Mouse (Mus musculus) neural tube, embryonic 12.5 days (tissue): ENCODE measurements around the gene Fgd2. TPM values are rescaled to one million over a fixed set of nuclear protein-coding genes. Genes with fewer than 3 reads are reported as not detected.
"Not testable (repeated sequence)": the region's sequence is repeated elsewhere in the genome, so short reads cannot be mapped to it uniquely, and the experiment has no call there.

Experiments
- ATAC-seq: fragments of 200-750 bp; cut with Nextera tagmentation; 2 replicates; pipeline ENCODE4 v1.8.0; 2017; ENCODE audit warnings: low read depth, mild to moderate bottlenecking, moderate TSS enrichment, moderate library complexity; ENCODE audit not compliant: low FRiP score
- H3K27ac ChIP-seq: fragments of 300-500 bp; sonication (generic); 2 replicates; pipeline ENCODE4 v1.5.1; 2016
- H3K27me3 ChIP-seq: fragments of 300-500 bp; sonication (generic); replicated peaks from 2 replicates; pipeline ENCODE4 v1.6.1; 2016; ENCODE audit warnings: mild to moderate bottlenecking
- H3K36me3 ChIP-seq: fragments of 300-500 bp; sonication (generic); 2 replicates; pipeline ENCODE4 v1.6.1; 2016; ENCODE audit warnings: mild to moderate bottlenecking
- H3K4me1 ChIP-seq: fragments of 300-500 bp; sonication (generic); 2 replicates; pipeline ENCODE4 v1.6.1; 2016
- H3K4me2 ChIP-seq: fragments of 300-500 bp; sonication (generic); replicated peaks from 2 replicates; pipeline ENCODE4 v1.6.1; 2016; ENCODE audit warnings: mild to moderate bottlenecking
- H3K4me3 ChIP-seq: fragments of 300-500 bp; sonication (generic); 2 replicates; pipeline ENCODE4 v1.5.1; 2016
- H3K9ac ChIP-seq: fragments of 300-500 bp; sonication (generic); 2 replicates; pipeline ENCODE4 v1.6.1; 2016; ENCODE audit warnings: mild to moderate bottlenecking
- H3K9me3 ChIP-seq: fragments of 300-500 bp; sonication (generic); 2 replicates; pipeline ENCODE4 v1.6.1; 2016; ENCODE audit warnings: mild to moderate bottlenecking
- WGBS: fragments of 180-500 bp; shearing (Covaris S2); methylation state at CpG from one replicate; pipeline ENCODE4 v1.1.7; 2016; 5-methylcytosine and 5-hydroxymethylcytosine counted together
- polyA plus RNA-seq: library from polyadenylated mRNA; unstranded; fragments of >200 nt; fragmentation: Nextera tagmentation; extraction: Ambion mirVana; gene quantifications from 2 replicates; pipeline ENCODE4 v1.2.1, GENCODE M21; 2016

Fgd2 gene
- polyA plus RNA-seq, 1 experiment from 2014 or later: 3.7 TPM

DNA sequence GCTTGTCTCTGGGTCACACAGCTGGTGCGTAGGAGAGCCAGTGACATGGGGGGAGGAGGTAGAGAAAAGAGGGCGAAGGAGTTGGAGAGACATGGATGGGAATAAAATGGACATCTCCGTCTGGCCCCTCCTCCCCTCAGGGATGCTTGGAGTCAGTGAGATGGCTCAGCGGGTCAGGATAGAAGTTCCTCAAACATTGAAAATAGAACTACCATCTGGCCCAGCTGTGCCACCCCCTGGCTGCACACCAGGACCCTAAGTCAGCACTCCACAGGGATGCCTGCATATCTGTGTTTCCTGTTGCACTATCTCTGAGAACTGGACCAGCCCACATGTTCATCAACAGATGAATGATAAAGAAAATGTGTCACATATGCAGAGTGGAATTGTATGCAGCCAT lies 19.5 kb downstream of the Fgd2 start:
- Histone ChIP-seq H3K9ac (no peak overlapping the region), H3K4me3 (no peak overlapping the region), H3K9me3 (no peaks in the 10 kb centered on the region), H3K36me3 (no peaks in the 10 kb centered on the region), H3K4me1 (no peaks in the 10 kb centered on the region), H3K27me3 (no peaks in the 10 kb centered on the region), H3K27ac (no peak overlapping the region), H3K4me2 (no peak overlapping the region)
- 76% methylated on average over 4 of the region's 4 CpGs for WGBS
- ATAC-seq: no peak

- WGBS: 21% methylated on average over 7 of the region's 7 CpGs
- Histone ChIP-seq H3K4me1 (no peaks in the 10 kb centered on the region), H3K4me3 (no peak overlapping the region), H3K27me3 (no peaks in the 10 kb centered on the region), H3K27ac (no peak overlapping the region), H3K36me3 (no peaks in the 10 kb centered on the region), H3K9ac (no peak overlapping the region), H3K9me3 (no peaks in the 10 kb centered on the region), H3K4me2 (no peak overlapping the region)
- no peak; the same call in 1 of the 2 replicates for ATAC-seq
Observed at GRCm38 (mm10) chr17:29381472-29381871, 20.8 kb downstream of the Fgd2 start.

- no peaks in the 10 kb centered on the region for H3K36me3 ChIP-seq
- no peak for ATAC-seq
- no peaks in the 10 kb centered on the region for H3K4me1 ChIP-seq
- no peak overlapping the region for H3K4me2 ChIP-seq
- no peak overlapping the region for H3K27ac ChIP-seq
- H3K9me3 ChIP-seq: no peaks in the 10 kb centered on the region
- WGBS: 80% methylated on average over 11 of the region's 11 CpGs
- H3K4me3 ChIP-seq: no peak overlapping the region
- no peaks in the 10 kb centered on the region for H3K27me3 ChIP-seq
- no peak overlapping the region for H3K9ac ChIP-seq
Observed at GRCm38 (mm10) chr17:29382417-29382816, 21.7 kb downstream of the Fgd2 start.

DNA sequence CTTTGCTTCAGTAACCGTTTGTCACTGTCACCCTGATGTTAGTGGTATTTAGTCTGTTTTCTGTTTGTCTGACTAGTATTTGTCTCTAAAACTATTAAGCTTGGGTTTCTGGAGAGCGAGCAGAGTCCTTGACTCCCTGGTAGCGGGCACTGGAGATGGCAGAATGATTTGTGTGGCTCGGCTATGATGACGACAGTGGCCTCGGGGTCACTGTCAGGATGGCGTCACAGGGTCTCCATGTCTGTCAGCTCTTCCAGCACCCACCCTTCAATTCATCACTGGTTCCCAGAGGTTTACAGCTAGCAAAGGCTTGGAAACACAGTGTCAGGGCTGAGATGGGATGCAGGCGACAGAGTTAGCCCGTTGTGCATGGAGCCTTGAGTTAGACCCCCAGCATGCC lies 23.2 kb downstream of the Fgd2 start:
- no peak overlapping the region for H3K9ac ChIP-seq
- no peak for ATAC-seq
- H3K4me3 ChIP-seq: no peak overlapping the region
- H3K9me3 ChIP-seq: no peaks in the 10 kb centered on the region
- H3K4me2 ChIP-seq: no peak overlapping the region
- 72% methylated on average over 9 of the region's 9 CpGs for WGBS
- H3K27ac ChIP-seq: no peak overlapping the region
- H3K36me3 ChIP-seq: no peaks in the 10 kb centered on the region
- H3K4me1 ChIP-seq: no peaks in the 10 kb centered on the region
- no peaks in the 10 kb centered on the region for H3K27me3 ChIP-seq

- Histone ChIP-seq H3K27me3 (no peaks in the 10 kb centered on the region), H3K9me3 (no peaks in the 10 kb centered on the region), H3K27ac (no peak overlapping the region), H3K4me1 (no peaks in the 10 kb centered on the region), H3K36me3 (no peaks in the 10 kb centered on the region), H3K4me3 (no peak overlapping the region), H3K4me2 (no peak overlapping the region), H3K9ac (no peak overlapping the region)
- ATAC-seq: no peak
- 71% methylated on average over 5 of the region's 5 CpGs for WGBS
Observed at GRCm38 (mm10) chr17:29384850-29385438, 24.2 kb downstream of the Fgd2 start.

- no peak overlapping the region for H3K27ac ChIP-seq
- H3K4me1 ChIP-seq: no peaks in the 10 kb centered on the region
- H3K27me3 ChIP-seq: no peaks in the 10 kb centered on the region
- H3K9ac ChIP-seq: no peak overlapping the region
- no peak for ATAC-seq
- H3K4me3 ChIP-seq: no peak overlapping the region
- H3K36me3 ChIP-seq: no peaks in the 10 kb centered on the region
- no peak overlapping the region for H3K4me2 ChIP-seq
- no peaks in the 10 kb centered on the region for H3K9me3 ChIP-seq
- 33% methylated on average over 6 of the region's 6 CpGs for WGBS
Observed at GRCm38 (mm10) chr17:29385746-29386145, 25.0 kb downstream of the Fgd2 start.

DNA sequence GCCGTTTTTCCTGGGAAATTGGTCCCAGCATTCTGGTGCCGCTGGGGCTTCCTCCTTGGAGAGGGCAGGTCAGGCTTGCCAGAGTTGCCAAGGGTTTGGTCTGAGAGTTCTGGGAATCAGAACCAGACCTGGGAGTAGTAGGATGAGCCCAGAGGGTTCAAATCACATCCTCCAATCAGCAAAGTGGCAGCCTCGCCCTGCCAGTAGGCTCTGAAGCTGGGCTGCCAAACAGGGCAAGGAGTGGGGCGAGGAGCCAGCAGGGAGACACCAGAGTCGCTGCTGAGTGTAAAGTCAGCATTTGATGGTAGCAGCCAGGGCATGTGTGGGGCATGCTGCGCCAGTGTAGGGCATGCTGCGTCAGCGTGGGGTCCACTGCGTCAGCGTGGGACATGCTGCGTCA lies 28.3 kb downstream of the Fgd2 start:
- no peak for ATAC-seq
- no peaks in the 10 kb centered on the region for H3K9me3 ChIP-seq
- H3K27me3 ChIP-seq: no peaks in the 10 kb centered on the region
- no peak overlapping the region for H3K9ac ChIP-seq
- no peaks in the 10 kb centered on the region for H3K36me3 ChIP-seq
- 82% methylated on average over 11 of the region's 11 CpGs for WGBS
- no peak overlapping the region for H3K4me3 ChIP-seq
- no peaks in the 10 kb centered on the region for H3K4me1 ChIP-seq
- H3K4me2 ChIP-seq: no peak overlapping the region
- H3K27ac ChIP-seq: no peak overlapping the region

DNA sequence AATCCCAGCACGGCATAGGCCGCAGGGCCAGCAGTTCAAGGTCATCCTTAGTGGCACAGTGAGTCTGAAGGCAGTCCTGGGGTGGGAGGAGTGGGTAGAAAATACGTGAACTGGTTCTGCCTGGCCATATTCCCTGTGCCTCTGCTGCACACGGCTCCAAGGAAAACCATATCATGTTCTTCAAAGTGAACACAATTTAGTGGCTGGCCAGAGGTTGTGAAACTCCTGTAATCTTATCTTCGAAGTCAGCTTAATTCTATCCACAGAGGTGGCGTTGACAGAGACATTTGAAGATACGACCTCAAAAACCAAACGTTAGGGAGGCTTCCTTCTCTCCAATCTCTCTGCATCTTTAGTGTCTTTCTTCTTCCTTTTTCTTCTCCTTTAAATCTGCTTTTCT lies 30.6 kb downstream of the Fgd2 start:
- H3K9me3 ChIP-seq: no peaks in the 10 kb centered on the region
- WGBS: 92% methylated on average over 8 of the region's 8 CpGs
- H3K27me3 ChIP-seq: no peaks in the 10 kb centered on the region
- H3K27ac ChIP-seq: no peak overlapping the region
- no peak overlapping the region for H3K4me2 ChIP-seq
- no peaks in the 10 kb centered on the region for H3K4me1 ChIP-seq
- no peak overlapping the region for H3K9ac ChIP-seq
- no peaks in the 10 kb centered on the region for H3K36me3 ChIP-seq
- no peak for ATAC-seq
- no peak overlapping the region for H3K4me3 ChIP-seq

- H3K9ac ChIP-seq: no peak overlapping the region
- no peaks in the 10 kb centered on the region for H3K27me3 ChIP-seq
- H3K4me2 ChIP-seq: no peak overlapping the region
- no peak overlapping the region for H3K4me3 ChIP-seq
- WGBS: 76% methylated on average over 14 of the region's 14 CpGs
- H3K36me3 ChIP-seq: no peaks in the 10 kb centered on the region
- H3K9me3 ChIP-seq: no peaks in the 10 kb centered on the region
- H3K27ac ChIP-seq: no peak overlapping the region
- no peak for ATAC-seq
- H3K4me1 ChIP-seq: peaks cover 17% of the 10 kb centered on the region
Observed at GRCm38 (mm10) chr17:29393335-29394089, 32.8 kb downstream of the Fgd2 start.

DNA sequence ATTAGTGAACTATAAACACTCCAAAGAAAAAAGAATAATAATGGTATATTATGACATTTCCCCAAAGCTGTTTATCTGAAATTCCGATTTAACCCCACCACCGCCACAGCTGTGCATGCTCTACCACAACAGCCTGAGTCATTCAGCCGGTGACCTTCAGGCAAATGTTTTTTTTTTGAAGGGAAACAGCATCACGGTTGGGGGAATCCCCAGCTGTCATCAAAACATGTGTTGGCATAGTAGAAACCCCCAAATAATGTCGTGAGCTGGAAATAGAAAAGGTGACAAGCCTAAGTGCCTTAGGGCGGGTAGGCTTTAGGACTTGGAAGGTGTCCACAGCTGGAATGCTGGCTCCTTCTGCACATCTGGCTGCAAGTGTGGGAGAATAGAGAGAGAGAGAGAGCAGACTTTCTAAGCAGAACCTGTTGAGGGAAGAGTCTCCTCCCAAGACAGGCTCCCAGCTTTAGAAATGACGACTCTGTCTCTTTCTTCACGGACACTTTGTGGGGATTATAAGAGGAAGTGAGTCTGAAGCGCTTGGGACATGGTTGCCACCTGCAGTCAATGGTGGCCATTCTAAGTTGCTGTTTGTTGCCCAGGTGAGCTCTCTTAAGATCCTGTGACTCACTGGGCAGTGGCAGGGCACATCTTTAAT lies 33.5 kb downstream of the Fgd2 start:
- Histone ChIP-seq H3K27me3 (no peaks in the 10 kb centered on the region), H3K9me3 (no peaks in the 10 kb centered on the region), H3K27ac (no peak overlapping the region), H3K36me3 (no peaks in the 10 kb centered on the region), H3K9ac (no peak overlapping the region), H3K4me1 (peaks cover 24% of the 10 kb centered on the region), H3K4me3 (no peak overlapping the region), H3K4me2 (no peak overlapping the region)
- ATAC-seq: no peak
- 71% methylated on average over 9 of the region's 9 CpGs for WGBS

DNA sequence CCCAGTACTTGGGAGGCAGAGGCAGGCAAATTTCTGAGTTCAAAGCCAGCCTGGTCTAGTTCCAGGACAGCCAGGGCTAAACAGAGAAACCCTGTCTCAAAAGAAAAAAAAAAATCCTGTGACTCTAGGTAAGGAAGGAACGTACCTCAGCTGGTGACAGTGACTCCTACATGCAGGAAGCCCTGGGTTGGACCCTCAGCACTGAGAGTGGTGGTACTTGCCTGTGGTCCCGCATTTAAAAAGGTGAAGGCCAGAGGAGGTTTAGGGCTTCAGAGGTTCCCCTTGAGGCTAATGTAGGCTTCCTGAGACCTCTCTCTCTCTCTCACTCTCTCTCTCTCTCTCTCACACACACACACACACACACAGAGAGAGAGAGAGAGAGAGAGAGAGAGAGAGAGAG lies 34.0 kb downstream of the Fgd2 start:
- not testable (repeated sequence) for H3K9me3 ChIP-seq, H3K4me2 ChIP-seq, H3K36me3 ChIP-seq, H3K4me3 ChIP-seq, H3K27me3 ChIP-seq, ATAC-seq, H3K9ac ChIP-seq, H3K27ac ChIP-seq
- peaks cover 28% of the 10 kb centered on the region for H3K4me1 ChIP-seq
- 69% methylated on average over 2 of the region's 2 CpGs for WGBS

GRCm38 (mm10) chr17:29395381-29395780 lies 34.7 kb downstream of the Fgd2 start:
- no peaks in the 10 kb centered on the region for H3K36me3 ChIP-seq
- peaks cover 28% of the 10 kb centered on the region for H3K4me1 ChIP-seq
- no peak for ATAC-seq
- H3K4me2 ChIP-seq: no peak overlapping the region
- no peak overlapping the region for H3K4me3 ChIP-seq
- 69% methylated on average over 7 of the region's 7 CpGs for WGBS
- no peaks in the 10 kb centered on the region for H3K27me3 ChIP-seq
- no peak overlapping the region for H3K27ac ChIP-seq
- no peak overlapping the region for H3K9ac ChIP-seq
- H3K9me3 ChIP-seq: no peaks in the 10 kb centered on the region
